Mouse (Mus musculus): Measurements from ENCODE around the gene Scaf8. TPM values are rescaled to one million over a fixed set of nuclear protein-coding genes. Genes with fewer than 3 reads are reported as not detected.
A peak's percentile ranks its signal among the peaks of the same experiment; 100 is the strongest.
"Not testable (repeated sequence)": the region's sequence is repeated elsewhere in the genome, so short reads cannot be mapped to it uniquely, and the experiment has no call there.

The Scaf8 gene
- total and polyA plus RNA-seq, 3 experiments, result 14.4 to 24.6 TPM; not detected in 1

DNA sequence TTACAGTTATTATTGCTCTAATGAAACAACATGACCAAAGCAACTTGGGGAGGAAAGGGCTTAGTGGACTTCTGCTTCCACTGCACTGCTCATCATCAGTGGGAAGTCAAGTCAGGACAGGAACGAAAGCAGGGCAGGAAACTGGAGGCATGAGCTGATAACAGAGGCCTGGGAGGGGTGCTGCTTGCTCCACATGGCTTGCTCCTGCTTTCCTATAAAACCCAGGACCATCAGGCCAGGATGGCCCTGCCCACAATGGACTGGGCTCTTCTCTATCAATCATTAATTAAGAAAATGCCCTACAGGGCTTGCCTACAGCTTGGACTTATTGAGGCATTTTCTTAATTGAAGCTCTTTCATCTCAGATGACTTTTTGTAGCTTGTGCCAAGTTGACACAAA, 34.8 kb downstream of the Scaf8 start:
- TF ChIP-seq E2F4 (IDR thresholded peaks at IDR 0.05; ENCODE audit: borderline replicate concordance, low read depth, low read length), result no peak
- TF ChIP-seq EP300 (IDR thresholded peaks at IDR 0.05; ENCODE audit: low read depth in 1 of 2, low read length in 2 of 2), result peak; percentile 39 to 52; a peak in 3 of 4 replicates
- TF ChIP-seq TAL1 (IDR thresholded peaks at IDR 0.05; ENCODE audit: low read length), result peak; percentile 56
- no peak for TF ChIP-seq ZC3H11A (IDR thresholded peaks at IDR 0.05; ENCODE audit: low read depth, low read length)
- TF ChIP-seq SMC3 (IDR thresholded peaks at IDR 0.05; ENCODE audit: low read depth, low read length), result no peak
- peak; percentile 44; the same call in 1 of the 2 replicates for TF ChIP-seq GATA1 (IDR thresholded peaks at IDR 0.05; ENCODE audit: low read depth, low read length)
- no peak for TF ChIP-seq JUND (IDR thresholded peaks at IDR 0.05; ENCODE audit: low read depth, low read length)
- TF ChIP-seq CHD2 (IDR thresholded peaks at IDR 0.05; ENCODE audit: low read length), result no peak
- no peak for TF ChIP-seq ZKSCAN1 (IDR thresholded peaks at IDR 0.05; ENCODE audit: low read depth, low read length)
- TF ChIP-seq BHLHE40 (IDR thresholded peaks at IDR 0.05; ENCODE audit: borderline replicate concordance, low read depth, low read length), result no peak
- TF ChIP-seq TCF12 (IDR thresholded peaks at IDR 0.05; ENCODE audit: low read depth, low read length), result 0 out of 2 replicates have a peak, but pooled peaks have one; percentile 18
- no peak for TF ChIP-seq MAZ (IDR thresholded peaks at IDR 0.05; ENCODE audit: low read depth, low read length)
- no peak for TF ChIP-seq POLR2AphosphoS5 (IDR thresholded peaks at IDR 0.05; ENCODE audit: borderline replicate concordance, low read depth, low read length)
- no peak for TF ChIP-seq NELFE (IDR thresholded peaks at IDR 0.05; ENCODE audit: low read depth, low read length)
- no peak for TF ChIP-seq SIN3A (IDR thresholded peaks at IDR 0.05; ENCODE audit: low read length)
- Histone ChIP-seq H3K4me3 (ENCODE audit: control insufficient read depth in 1 of 2, insufficient read depth in 1 of 2, low read depth in 2 of 2, low read length in 2 of 2) (no peak overlapping the region), H3K9me3 (replicated peaks; ENCODE audit: insufficient read depth, low read length) (no peaks in the 10 kb centered on the region), H3K9ac (ENCODE audit: control insufficient read depth, low read depth, low read length, poor library complexity, severe bottlenecking) (no peak overlapping the region), H3K27ac (ENCODE audit: control insufficient read depth, low read depth, low read length) (no peak overlapping the region), H3K36me3 (ENCODE audit: control insufficient read depth in 1 of 2, insufficient read depth in 2 of 2, low read length in 2 of 2) (peaks cover 16 to 30% of the 10 kb centered on the region in 2 experiments), H3K27me3 (ENCODE audit: control insufficient read depth in 1 of 2, insufficient read depth in 2 of 2, low read length in 2 of 2) (no peaks in the 10 kb centered on the region), H3K79me2 (ENCODE audit: control insufficient read depth, insufficient read depth, low read length, poor library complexity) (peaks cover 7% of the 10 kb centered on the region; the same call in 1 of the 2 replicates), H3K4me1 (ENCODE audit: control insufficient read depth in 1 of 2, insufficient read depth in 2 of 2, low read length in 2 of 2) (peaks cover 3 to 7% of the 10 kb centered on the region in 2 experiments)
- peak; percentile 62 for DNase-seq (ENCODE audit: low read depth, low spot score)

- peaks cover 20 to 27% of the 10 kb centered on the region in 2 experiments for H3K36me3 ChIP-seq (ENCODE audit: control insufficient read depth in 1 of 2, insufficient read depth in 2 of 2, low read length in 2 of 2)
Measured at GRCm38 (mm10) chr17:3150701-3151100, 35.9 kb downstream of the Scaf8 start.

GRCm38 (mm10) chr17:3151181-3151580, 36.4 kb downstream of the Scaf8 start:
- Histone ChIP-seq H3K4me1 (ENCODE audit: control insufficient read depth in 1 of 2, insufficient read depth in 2 of 2, low read length in 2 of 2) (peaks cover 7 to 9% of the 10 kb centered on the region in 2 experiments), H3K27ac (ENCODE audit: control insufficient read depth, low read depth, low read length) (no peak overlapping the region), H3K4me3 (ENCODE audit: control insufficient read depth in 1 of 2, insufficient read depth in 1 of 2, low read depth in 2 of 2, low read length in 2 of 2) (no peak overlapping the region), H3K9ac (ENCODE audit: control insufficient read depth, low read depth, low read length, poor library complexity, severe bottlenecking) (no peak overlapping the region), H3K27me3 (ENCODE audit: control insufficient read depth in 1 of 2, insufficient read depth in 2 of 2, low read length in 2 of 2) (no peaks in the 10 kb centered on the region), H3K36me3 (ENCODE audit: control insufficient read depth in 1 of 2, insufficient read depth in 2 of 2, low read length in 2 of 2) (peaks cover 23 to 25% of the 10 kb centered on the region in 2 experiments), H3K79me2 (ENCODE audit: control insufficient read depth, insufficient read depth, low read length, poor library complexity) (peaks cover 2% of the 10 kb centered on the region; the same call in 1 of the 2 replicates), H3K9me3 (replicated peaks; ENCODE audit: insufficient read depth, low read length) (no peaks in the 10 kb centered on the region)
- no peak for DNase-seq (ENCODE audit: low read depth, low spot score)
- TF ChIP-seq ZKSCAN1 (IDR thresholded peaks at IDR 0.05; ENCODE audit: low read depth, low read length) (no peak), POLR2A (IDR thresholded peaks at IDR 0.05; ENCODE audit: control insufficient read depth in 1 of 2, insufficient read depth in 1 of 2, low read depth in 1 of 2, low read length in 2 of 2, poor library complexity in 1 of 2) (no peak), MEF2A (IDR thresholded peaks at IDR 0.05; ENCODE audit: extremely low read depth, insufficient replicate concordance, low read depth, low read length, poor library complexity, severe bottlenecking) (no peak), MYC (IDR thresholded peaks at IDR 0.05; ENCODE audit: low read depth, low read length) (no peak), ZC3H11A (IDR thresholded peaks at IDR 0.05; ENCODE audit: low read depth, low read length) (no peak), EP300 (IDR thresholded peaks at IDR 0.05; ENCODE audit: low read depth in 1 of 2, low read length in 2 of 2) (no peak), GATA1 (IDR thresholded peaks at IDR 0.05; ENCODE audit: low read depth, low read length) (no peak), SMC3 (IDR thresholded peaks at IDR 0.05; ENCODE audit: low read depth, low read length) (no peak), TAL1 (IDR thresholded peaks at IDR 0.05; ENCODE audit: low read length) (no peak), CTCF (IDR thresholded peaks at IDR 0.05 in 2 of 3, conservative IDR thresholded peaks at IDR 0.05 in 1 of 3; ENCODE audit: control insufficient read depth in 1 of 3, insufficient read depth in 1 of 3, low read depth in 2 of 3, low read length in 3 of 3, poor library complexity in 1 of 3, severe bottlenecking in 1 of 3) (no peak), TBP (IDR thresholded peaks at IDR 0.05; ENCODE audit: low read depth, low read length) (no peak), SIN3A (IDR thresholded peaks at IDR 0.05; ENCODE audit: low read length) (no peak), MAFK (IDR thresholded peaks at IDR 0.05; ENCODE audit: borderline replicate concordance, low read depth, low read length) (no peak), CHD1 (IDR thresholded peaks at IDR 0.05; ENCODE audit: low read depth, low read length) (no peak), BHLHE40 (IDR thresholded peaks at IDR 0.05; ENCODE audit: borderline replicate concordance, low read depth, low read length) (no peak)

More at GRCm38 (mm10) chr17:3150701-3151100, 35.9 kb downstream of the Scaf8 start:
- H3K79me2 ChIP-seq (ENCODE audit: control insufficient read depth, insufficient read depth, low read length, poor library complexity); H3K9ac ChIP-seq (ENCODE audit: control insufficient read depth, low read depth, low read length, poor library complexity, severe bottlenecking); DNase-seq (ENCODE audit: low read depth, low spot score); H3K27ac ChIP-seq (ENCODE audit: control insufficient read depth, low read depth, low read length); H3K4me3 ChIP-seq (ENCODE audit: control insufficient read depth in 1 of 2, insufficient read depth in 1 of 2, low read depth in 2 of 2, low read length in 2 of 2); H3K9me3 ChIP-seq (replicated peaks; ENCODE audit: insufficient read depth, low read length); H3K4me1 ChIP-seq (ENCODE audit: control insufficient read depth in 1 of 2, insufficient read depth in 2 of 2, low read length in 2 of 2); H3K27me3 ChIP-seq (ENCODE audit: control insufficient read depth in 1 of 2, insufficient read depth in 2 of 2, low read length in 2 of 2): not testable (repeated sequence)
